Mouse (Mus musculus): ENCODE data around the gene Dennd1b.
A peak's percentile ranks its signal among the peaks of the same experiment; 100 is the strongest.

Gene Dennd1b

GRCm38 (mm10) chr1:139007475-139007874 is 44.2 kb downstream of the Dennd1b start:
- no peak for DNase-seq (ENCODE audit: low read depth, low spot score)

GRCm38 (mm10) chr1:139015118-139015788 is 52.0 kb downstream of the Dennd1b start:
- no peak for DNase-seq (ENCODE audit: low read depth, low spot score)

GRCm38 (mm10) chr1:139021298-139021697 is 58.1 kb downstream of the Dennd1b start:
- DNase-seq (ENCODE audit: low read depth, low spot score), result peak; percentile 12

DNA sequence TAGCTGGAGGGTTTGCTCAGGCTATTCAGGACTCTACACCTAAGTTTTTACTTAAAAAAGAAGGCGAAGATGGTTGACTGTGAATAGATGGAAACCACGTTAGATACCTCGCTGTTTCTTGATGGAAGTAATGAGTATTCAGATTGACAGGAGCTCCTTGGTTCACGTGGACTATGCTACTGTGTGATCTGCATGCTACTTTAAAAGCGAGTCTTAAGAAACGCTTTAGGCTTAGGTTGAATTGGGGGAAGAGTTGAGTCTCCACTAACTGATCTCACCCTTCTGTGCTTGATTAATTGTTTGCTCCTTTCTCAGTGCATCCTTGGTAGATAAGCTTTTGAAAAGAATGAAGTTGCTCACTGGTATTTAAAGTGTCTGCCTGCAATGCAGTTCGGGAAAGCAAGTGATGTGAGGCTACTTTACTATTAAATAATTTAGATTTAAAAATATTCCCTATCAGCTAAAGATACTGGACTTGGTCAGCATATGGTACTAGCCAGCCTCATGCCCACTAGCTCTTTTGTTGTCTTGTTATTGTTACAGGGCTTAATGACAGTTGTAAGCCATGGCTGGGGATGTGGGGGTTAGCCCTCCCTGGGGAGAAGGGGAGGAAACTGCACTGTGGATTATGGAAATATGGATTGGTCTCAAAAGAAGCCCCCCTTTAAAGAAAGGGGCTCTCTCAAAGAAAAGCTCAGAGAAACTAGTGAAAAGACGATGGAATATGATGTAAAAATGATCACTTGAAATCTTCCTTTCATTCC is 62.8 kb downstream of the Dennd1b start:
- DNase-seq (ENCODE audit: low read depth, low spot score), result no peak

- no peak for DNase-seq (ENCODE audit: low read depth, low spot score)
These were observed 66.3 kb downstream of the Dennd1b start for GRCm38 (mm10) chr1:139029521-139029920.

- DNase-seq (ENCODE audit: low read depth, low spot score), result no peak
These were observed 69.2 kb downstream of the Dennd1b start for GRCm38 (mm10) chr1:139032411-139032810.

- no peak for DNase-seq (ENCODE audit: low read depth, low spot score)
These were observed 71.9 kb downstream of the Dennd1b start for GRCm38 (mm10) chr1:139035141-139035540.

GRCm38 (mm10) chr1:139036302-139036701 is 73.1 kb downstream of the Dennd1b start:
- DNase-seq (ENCODE audit: low read depth, low spot score), result no peak

DNA sequence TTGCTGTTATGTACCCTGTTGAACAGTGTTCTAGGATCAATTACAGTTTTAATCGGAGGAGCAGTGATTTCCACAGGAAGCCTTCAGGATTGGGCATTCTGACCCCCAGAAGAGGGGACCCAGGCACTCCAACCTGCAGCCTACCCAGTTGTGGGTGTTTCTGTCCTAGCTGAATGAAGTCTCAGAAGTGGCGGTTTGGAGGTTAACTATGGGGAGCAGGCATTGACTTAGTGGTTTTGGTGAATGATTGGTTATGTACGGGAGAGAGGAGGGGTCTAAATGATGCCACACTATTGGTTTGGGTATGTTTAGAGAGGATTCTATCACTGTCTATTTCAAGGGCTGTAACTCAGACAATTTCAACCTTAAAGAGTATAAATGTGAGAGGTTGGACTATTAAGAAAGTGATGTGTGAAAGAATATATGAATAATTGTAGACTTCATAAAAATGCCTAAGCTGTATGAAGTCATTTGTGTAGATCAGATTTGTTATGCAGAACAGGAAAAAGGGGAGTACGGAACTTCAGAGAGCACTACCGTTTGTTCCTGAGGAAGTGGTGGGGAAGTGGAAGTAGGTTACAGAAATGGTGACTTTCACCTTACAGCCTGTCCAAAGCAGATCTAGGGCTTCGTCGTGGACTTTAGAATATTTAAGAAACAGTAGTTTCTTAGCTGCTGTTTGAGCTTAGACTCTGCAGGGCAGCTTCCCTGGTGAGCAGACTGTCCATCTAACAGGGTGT is 73.7 kb downstream of the Dennd1b start:
- DNase-seq (ENCODE audit: low read depth, low spot score), result no peak

DNA sequence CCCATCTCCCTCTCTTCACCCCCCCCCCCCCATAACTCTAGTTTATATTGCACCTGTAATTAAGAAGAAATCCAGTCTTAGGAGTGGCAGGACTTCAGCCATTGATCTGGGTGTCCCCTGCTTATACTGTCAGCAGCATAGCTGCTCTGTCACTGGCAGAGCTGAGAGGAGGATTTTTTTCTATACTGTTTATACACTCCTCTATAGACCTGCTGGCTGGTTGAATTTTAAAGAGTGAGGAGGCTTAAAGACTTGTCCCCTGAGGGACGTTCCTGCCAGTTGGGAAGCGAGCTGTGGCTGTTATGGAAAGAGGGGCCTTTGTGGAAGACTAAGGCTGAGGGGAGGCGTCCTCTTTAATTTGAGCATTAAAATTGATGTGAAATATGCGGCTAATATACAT is 74.8 kb downstream of the Dennd1b start:
- DNase-seq (ENCODE audit: low read depth, low spot score), result peak; percentile 21

GRCm38 (mm10) chr1:139038620-139039019 is 75.4 kb downstream of the Dennd1b start:
- no peak for DNase-seq (ENCODE audit: low read depth, low spot score)

GRCm38 (mm10) chr1:139039529-139040230 is 76.4 kb downstream of the Dennd1b start:
- no peak for DNase-seq (ENCODE audit: low read depth, low spot score)

GRCm38 (mm10) chr1:139049075-139049474 is 85.8 kb downstream of the Dennd1b start:
- DNase-seq (ENCODE audit: low read depth, low spot score), result no peak

GRCm38 (mm10) chr1:139049881-139050472 is 86.7 kb downstream of the Dennd1b start:
- DNase-seq (ENCODE audit: low read depth, low spot score), result no peak

DNA sequence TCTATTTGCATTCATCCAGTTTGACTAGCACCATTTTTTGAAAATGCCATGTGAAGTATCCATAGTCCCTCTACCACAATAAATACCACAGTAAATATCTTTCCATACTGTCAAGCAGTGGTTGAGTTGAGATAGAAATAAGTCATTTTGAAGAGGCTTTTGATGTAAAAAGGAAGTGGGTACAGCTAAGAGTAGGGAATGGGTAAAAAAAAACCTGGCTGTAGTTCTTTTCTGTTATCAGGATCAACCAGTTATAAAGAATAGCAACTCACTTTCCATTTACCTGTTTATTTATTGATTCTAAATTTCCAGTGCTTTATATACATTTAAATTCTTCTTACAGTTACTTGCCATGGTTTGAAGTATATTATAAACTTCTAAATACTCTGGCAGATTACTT is 89.8 kb downstream of the Dennd1b start:
- no peak for DNase-seq (ENCODE audit: low read depth, low spot score)

DNA sequence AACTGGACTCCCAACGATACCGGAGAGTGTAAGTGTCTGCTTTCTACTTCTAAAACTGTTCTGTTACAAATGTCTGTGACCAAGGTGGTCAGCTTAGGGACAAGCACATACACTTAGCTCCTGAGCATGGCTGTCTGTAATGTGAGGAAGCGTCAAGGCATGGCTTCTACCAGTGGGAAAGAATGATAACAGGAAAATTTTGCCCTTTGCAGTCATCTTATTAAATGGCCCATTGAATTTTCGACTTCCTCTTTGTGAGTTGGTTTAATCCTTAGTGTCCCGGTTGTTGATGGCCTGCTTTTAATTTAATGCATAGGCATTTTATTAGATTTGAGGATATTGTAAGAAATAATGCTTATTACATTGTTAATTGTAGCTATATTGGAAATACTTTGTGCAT is 97.1 kb downstream of the Dennd1b start:
- DNase-seq (ENCODE audit: low read depth, low spot score), result no peak

DNA sequence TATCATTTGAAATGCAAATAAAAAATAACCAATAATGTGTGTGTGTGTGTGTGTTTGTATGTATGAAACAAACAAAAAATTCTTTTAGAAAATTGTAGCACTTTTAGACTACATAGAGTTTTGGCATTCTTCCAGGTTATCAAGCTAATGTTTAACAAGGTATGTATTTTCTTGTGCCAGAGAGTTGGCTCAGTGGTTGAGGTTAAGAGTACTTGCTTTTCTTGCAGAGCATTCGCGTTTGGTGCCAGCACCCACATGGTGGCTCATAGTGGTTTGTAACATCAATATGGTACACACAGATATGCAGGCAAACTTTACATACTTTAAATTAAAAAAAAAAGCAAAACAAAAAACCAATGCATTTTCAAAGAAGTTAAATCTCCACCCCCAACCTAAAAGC is 101.5 kb downstream of the Dennd1b start:
- DNase-seq (ENCODE audit: low read depth, low spot score), result no peak

DNA sequence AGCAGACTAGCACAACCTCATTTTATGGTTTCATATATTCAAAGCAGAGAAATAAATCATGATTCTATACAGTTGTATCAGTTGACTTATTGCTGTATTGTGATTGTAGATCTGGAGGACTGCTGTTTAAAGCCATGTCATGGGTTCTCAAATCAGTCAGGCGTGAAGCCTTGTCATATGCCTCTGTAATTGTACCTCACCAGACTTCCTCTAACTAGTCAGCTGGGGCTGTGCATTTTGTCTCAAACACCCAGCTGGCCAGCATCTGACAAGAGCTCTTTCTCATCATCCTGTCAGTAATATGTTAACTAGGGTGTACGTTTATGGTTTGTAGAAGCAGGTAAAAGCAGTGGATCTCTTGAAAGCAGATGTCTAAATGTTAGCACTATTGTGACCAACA is 104.0 kb downstream of the Dennd1b start:
- no peak for DNase-seq (ENCODE audit: low read depth, low spot score)

- DNase-seq (ENCODE audit: low read depth, low spot score), result no peak
These were observed 107.8 kb downstream of the Dennd1b start for GRCm38 (mm10) chr1:139071015-139071414.

DNA sequence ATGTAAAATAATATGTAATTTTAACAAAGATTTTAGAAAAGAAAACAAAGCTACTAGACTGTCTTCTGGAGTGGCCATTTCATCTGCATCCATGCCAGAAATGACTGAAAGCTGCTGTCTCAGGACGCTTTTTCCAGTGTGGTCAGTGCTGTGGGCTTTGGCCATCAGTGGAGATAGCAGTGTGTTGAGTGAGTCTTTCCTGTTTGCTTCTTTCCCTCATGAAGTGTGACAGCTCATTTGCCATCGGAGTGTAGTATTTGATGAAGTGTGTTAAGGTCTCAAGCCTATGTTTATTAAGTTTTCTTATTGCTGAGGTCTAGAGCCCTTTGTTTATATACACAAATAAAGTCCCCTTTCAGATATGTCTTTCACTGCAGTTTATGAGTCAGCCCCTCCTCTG is 112.4 kb downstream of the Dennd1b start:
- no peak for DNase-seq (ENCODE audit: low read depth, low spot score)

DNA sequence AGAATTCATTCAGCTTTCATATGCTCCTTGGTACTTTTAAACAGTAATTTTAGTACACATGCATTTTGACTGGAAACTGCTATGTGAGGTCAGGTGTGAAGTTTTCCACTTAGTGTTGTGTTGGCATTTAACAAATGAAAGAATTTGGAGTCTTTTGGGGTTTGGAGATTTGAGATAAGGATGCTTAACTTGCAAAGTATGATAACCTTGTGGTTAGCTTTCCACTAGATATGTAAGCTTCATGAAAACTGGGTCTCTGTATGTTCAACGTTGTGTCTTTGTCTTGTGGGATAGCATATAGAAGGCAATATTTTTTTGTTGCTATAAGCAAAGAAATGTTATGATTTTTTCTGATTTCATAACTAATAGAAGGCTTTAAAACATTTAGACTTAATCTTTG is 114.8 kb downstream of the Dennd1b start:
- no peak for DNase-seq (ENCODE audit: low read depth, low spot score)

- DNase-seq (ENCODE audit: low read depth, low spot score), result no peak
These were observed 115.8 kb downstream of the Dennd1b start for GRCm38 (mm10) chr1:139079000-139079399.

Data from mesoderm, embryonic 11.5 days (tissue).